Mouse (Mus musculus): Measurements from ENCODE around the gene Gm13696.
"Not testable (repeated sequence)": the region's sequence is repeated elsewhere in the genome, so short reads cannot be mapped to it uniquely, and the experiment has no call there.

Gene Gm13696

DNA sequence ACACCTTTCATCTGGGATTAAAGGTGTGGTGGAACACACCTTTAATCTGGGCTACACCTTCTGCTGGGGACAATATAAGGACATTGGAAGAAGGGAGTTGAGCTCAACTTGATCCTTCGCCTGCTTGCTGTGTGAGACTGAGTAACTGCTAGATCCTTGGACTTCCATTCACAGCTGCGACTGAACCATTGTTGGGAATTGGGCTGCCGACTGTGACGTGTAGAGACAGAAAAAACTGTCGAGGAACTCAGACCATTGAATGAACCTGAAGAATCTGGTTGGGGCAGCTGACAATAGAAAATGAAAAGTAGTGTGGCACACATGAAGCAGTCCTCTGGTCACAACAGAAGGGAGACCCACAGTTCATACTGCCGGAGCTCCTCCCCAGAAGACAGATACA is at the start of gene Gm13696:
TSS of gene Gm13696 (plus strand) at position 301 of the 400 bp plus-strand sequence.
- not testable (repeated sequence) for DNase-seq (ENCODE audit: low spot score)

GRCm38 (mm10) chr2:83929478-83930088 is 43.3 kb upstream of the Gm13696 start:
- DNase-seq (ENCODE audit: low spot score) = no peak

DNA sequence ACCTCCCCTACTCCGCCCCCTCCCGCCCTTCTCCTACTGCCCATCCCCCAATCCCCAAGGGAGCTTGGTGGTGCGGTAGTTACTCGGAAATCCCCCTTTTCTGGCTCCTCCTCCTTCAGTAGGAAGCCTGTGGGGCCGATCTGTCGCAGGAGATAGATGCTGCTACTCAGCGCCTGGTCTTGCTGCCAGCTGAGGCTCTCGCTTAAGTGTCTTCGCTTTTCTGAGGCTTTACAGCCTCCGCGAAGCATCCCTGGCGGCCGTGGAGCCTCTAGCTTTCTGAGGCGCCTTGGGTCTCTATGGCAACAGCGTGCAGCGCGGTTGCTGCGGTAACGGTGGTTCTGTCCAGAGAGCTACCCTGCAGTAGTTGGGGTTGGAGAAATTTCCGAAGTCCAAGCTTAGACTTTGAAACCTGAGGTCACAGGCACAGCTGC is 32.0 kb upstream of the Gm13696 start, which contains the start of gene Zswim2:
TSS of gene Zswim2 (minus strand) at position 298 of the 431 bp plus-strand sequence.
- no peak for DNase-seq (ENCODE audit: low spot score)

GRCm38 (mm10) chr2:83941378-83941777 is 31.5 kb upstream of the Gm13696 start:
- no peak for DNase-seq (ENCODE audit: low spot score)

GRCm38 (mm10) chr2:83941792-83942191 is 31.1 kb upstream of the Gm13696 start:
- no peak for DNase-seq (ENCODE audit: low spot score)

DNA sequence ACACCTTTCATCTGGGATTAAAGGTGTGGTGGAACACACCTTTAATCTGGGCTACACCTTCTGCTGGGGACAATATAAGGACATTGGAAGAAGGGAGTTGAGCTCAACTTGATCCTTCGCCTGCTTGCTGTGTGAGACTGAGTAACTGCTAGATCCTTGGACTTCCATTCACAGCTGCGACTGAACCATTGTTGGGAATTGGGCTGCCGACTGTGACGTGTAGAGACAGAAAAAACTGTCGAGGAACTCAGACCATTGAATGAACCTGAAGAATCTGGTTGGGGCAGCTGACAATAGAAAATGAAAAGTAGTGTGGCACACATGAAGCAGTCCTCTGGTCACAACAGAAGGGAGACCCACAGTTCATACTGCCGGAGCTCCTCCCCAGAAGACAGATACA is 17.5 kb upstream of the Gm13696 start, which contains the start of gene Gm13698:
TSS of gene Gm13698 (plus strand) at position 301 of the 400 bp plus-strand sequence.
- DNase-seq (ENCODE audit: low spot score) = not testable (repeated sequence)

- not testable (repeated sequence) for DNase-seq (ENCODE audit: low spot score)
These were observed 11.7 kb upstream of the Gm13696 start, which contains the start of gene Gm13693 for GRCm38 (mm10) chr2:83961203-83961602. Gene Gm13693, plus strand, starts transcription at chr2:83961503.

DNA sequence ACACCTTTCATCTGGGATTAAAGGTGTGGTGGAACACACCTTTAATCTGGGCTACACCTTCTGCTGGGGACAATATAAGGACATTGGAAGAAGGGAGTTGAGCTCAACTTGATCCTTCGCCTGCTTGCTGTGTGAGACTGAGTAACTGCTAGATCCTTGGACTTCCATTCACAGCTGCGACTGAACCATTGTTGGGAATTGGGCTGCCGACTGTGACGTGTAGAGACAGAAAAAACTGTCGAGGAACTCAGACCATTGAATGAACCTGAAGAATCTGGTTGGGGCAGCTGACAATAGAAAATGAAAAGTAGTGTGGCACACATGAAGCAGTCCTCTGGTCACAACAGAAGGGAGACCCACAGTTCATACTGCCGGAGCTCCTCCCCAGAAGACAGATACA is 5.9 kb upstream of the Gm13696 start, which contains the start of gene Gm13695:
TSS of gene Gm13695 (plus strand) at position 301 of the 400 bp plus-strand sequence.
- DNase-seq (ENCODE audit: low spot score) = not testable (repeated sequence)

DNA sequence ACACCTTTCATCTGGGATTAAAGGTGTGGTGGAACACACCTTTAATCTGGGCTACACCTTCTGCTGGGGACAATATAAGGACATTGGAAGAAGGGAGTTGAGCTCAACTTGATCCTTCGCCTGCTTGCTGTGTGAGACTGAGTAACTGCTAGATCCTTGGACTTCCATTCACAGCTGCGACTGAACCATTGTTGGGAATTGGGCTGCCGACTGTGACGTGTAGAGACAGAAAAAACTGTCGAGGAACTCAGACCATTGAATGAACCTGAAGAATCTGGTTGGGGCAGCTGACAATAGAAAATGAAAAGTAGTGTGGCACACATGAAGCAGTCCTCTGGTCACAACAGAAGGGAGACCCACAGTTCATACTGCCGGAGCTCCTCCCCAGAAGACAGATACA is 5.7 kb downstream of the Gm13696 start, which contains the start of gene Gm13694:
TSS of gene Gm13694 (plus strand) at position 301 of the 400 bp plus-strand sequence.
- not testable (repeated sequence) for DNase-seq (ENCODE audit: low spot score)

DNA sequence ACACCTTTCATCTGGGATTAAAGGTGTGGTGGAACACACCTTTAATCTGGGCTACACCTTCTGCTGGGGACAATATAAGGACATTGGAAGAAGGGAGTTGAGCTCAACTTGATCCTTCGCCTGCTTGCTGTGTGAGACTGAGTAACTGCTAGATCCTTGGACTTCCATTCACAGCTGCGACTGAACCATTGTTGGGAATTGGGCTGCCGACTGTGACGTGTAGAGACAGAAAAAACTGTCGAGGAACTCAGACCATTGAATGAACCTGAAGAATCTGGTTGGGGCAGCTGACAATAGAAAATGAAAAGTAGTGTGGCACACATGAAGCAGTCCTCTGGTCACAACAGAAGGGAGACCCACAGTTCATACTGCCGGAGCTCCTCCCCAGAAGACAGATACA is 11.5 kb downstream of the Gm13696 start, which contains the start of gene Gm13697:
TSS of gene Gm13697 (plus strand) at position 301 of the 400 bp plus-strand sequence.
- DNase-seq (ENCODE audit: low spot score) = not testable (repeated sequence)

DNA sequence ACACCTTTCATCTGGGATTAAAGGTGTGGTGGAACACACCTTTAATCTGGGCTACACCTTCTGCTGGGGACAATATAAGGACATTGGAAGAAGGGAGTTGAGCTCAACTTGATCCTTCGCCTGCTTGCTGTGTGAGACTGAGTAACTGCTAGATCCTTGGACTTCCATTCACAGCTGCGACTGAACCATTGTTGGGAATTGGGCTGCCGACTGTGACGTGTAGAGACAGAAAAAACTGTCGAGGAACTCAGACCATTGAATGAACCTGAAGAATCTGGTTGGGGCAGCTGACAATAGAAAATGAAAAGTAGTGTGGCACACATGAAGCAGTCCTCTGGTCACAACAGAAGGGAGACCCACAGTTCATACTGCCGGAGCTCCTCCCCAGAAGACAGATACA is 17.3 kb downstream of the Gm13696 start, which contains the start of gene Gm13691:
TSS of gene Gm13691 (plus strand) at position 301 of the 400 bp plus-strand sequence.
- DNase-seq (ENCODE audit: low spot score) = not testable (repeated sequence)

DNA sequence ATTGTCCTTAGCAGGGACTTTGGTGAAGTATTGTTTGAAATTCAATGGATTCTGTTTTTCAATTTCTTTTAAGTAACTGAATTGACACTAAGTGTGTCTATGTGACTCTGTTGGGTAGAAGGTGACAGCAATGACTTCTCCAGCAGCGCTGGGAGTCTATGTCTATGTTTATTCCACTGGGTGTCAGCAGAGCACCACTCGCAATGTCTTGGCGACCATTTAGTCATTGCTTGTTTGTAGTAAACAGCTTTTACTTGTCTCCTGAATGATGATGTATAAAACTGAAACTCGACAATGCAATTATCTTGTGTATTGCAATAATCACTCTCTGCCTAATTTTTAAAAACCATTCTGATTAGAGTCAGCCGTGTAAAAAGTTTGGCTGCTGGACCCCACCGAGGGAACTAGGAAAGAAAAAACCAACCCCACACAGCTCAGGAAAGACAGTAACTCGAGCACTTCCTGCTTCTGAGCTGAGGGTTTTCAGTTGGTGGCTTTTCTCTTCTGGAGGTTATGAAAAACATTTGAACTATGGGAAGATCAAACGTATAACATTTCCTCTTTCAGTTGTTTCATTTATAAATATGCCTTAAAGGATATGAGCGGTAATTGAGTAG is 20.8 kb downstream of the Gm13696 start:
- DNase-seq (ENCODE audit: low spot score) = not testable (repeated sequence)

DNA sequence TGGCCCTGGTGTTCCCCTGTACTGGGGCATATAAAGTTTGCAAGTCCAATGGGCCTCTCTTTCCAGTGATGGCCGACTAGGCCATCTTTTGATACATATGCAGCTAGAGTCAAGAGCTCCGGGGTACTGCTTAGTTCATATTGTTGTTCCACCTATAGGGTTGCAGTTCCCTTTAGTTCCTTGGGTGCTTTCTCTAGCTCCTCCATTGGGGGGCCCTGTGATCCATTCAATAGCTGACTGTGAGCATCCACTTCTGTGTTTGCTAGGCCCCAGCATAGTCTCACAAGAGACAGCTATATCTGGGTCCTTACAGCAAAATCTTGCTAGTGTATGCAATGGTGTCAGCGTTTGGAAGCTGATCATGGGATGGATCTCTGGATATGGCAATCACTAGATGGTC is 21.6 kb downstream of the Gm13696 start:
- not testable (repeated sequence) for DNase-seq (ENCODE audit: low spot score)

DNA sequence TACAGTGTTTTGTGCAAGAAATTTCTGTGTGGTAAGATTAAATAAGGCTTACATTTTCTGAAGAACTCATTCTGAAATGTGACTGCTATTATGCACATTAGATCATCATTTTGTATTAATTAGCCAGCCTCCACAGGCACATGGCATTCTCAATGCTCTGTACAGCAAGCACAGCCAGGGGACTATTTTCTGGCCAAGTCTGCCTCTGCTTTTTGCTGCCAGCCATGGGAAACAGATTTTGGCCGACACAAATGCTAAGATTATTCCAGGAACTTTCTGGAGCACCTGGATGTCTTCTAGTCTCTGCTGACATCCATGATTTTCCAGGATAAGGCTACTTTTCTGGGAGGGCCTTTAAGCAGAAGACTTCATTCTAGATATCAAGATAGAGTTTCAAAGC is 36.0 kb downstream of the Gm13696 start:
- no peak for DNase-seq (ENCODE audit: low spot score)

- DNase-seq (ENCODE audit: low spot score) = no peak
These were observed 36.9 kb downstream of the Gm13696 start for GRCm38 (mm10) chr2:84009818-84010217.

DNA sequence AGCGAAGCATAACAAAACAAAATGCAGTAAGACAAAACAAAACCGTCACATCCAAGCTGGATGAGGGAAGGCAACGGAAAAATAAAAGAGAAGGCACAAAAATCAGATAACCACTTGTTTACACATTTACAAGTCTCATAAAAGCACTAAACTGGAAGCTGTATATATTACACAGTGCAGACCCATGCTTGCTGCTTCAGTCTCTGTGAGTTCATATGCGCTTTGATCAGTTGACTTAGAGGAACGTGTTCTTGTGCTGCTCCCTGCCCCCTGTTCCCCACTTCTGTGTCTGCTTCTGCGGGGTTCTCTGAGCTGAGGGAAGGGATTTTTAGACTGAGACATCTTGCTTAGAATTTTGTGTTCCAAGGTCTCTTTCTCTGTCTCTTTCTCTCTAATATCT is 41.6 kb downstream of the Gm13696 start:
- no peak for DNase-seq (ENCODE audit: low spot score)

- DNase-seq (ENCODE audit: low spot score) = not testable (repeated sequence)
These were observed 43.4 kb downstream of the Gm13696 start for GRCm38 (mm10) chr2:84016291-84016690.

GRCm38 (mm10) chr2:84018330-84018729 is 45.4 kb downstream of the Gm13696 start:
- DNase-seq (ENCODE audit: low spot score) = no peak

DNA sequence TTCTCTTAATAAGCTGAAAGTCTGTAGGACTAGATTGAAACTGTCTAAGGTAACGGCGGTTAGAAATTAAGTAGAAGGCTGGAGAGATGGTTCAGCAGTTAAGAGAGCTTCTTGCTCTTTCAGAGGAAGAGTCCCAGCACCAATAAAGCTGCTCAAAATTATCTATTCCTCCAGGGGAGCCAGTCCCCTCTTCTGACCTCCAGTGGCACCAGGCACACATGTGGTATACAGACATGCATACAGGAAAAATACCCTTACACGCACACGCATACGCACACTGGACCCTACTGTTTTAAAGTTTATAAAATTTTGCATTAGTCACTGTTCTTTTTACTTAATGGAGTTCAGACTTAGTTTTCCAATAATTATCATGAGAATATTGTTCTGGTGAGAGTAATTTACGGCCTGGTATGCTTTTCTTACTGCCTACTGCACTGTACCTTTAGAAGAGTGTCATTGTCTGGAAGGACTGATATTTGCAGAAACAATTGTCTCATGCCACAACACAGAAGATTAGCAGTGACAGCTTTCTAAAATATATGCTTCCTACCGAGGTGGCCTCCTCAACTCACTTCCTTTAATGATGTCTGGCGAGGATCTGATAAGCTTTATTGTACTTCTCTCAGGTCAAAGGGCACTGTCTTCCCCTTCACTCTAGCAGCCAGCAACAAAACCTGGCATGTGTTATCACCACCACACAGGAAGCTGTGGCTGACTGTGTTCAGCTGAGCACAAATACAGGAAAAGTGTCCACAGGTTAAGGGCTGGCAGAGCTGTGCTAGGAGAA is 46.8 kb downstream of the Gm13696 start:
- DNase-seq (ENCODE audit: low spot score) = no peak

- DNase-seq (ENCODE audit: low spot score) = no peak
These were observed 49.0 kb downstream of the Gm13696 start for GRCm38 (mm10) chr2:84021930-84022329.

GRCm38 (mm10) chr2:84022905-84023304 is 50.0 kb downstream of the Gm13696 start:
- DNase-seq (ENCODE audit: low spot score) = no peak

- no peak for DNase-seq (ENCODE audit: low spot score)
These were observed 50.4 kb downstream of the Gm13696 start for GRCm38 (mm10) chr2:84023319-84023718.
